Mouse (Mus musculus) lung, adult 2 months (tissue): Measurements from ENCODE around the gene A930018P22Rik.

Experiments
- CTCF ChIP-seq: fragments of 200-500 bp; IDR thresholded peaks from 2 replicates; pipeline ENCODE4 v1.5.1; 2011; ENCODE audit warnings: mild to moderate bottlenecking, low read length, control low read depth; ENCODE audit not compliant: insufficient read depth
- POLR2A ChIP-seq: fragments of 200-500 bp; IDR thresholded peaks from 2 replicates; pipeline ENCODE4 v1.6.1; 2011; ENCODE audit warnings: low read depth, mild to moderate bottlenecking, control low read depth, low read length, borderline replicate concordance; ENCODE audit errors: extremely low read depth

GRCm38 (mm10) chr2:104095741-104096213 lies 26.8 kb upstream of the A930018P22Rik start, which contains the start of gene Cd59a:
- TF ChIP-seq POLR2A = peak; percentile 47; the same call in 1 of the 2 replicates
- no peak for TF ChIP-seq CTCF
